ENCODE assay signal across 18 mouse cellular contexts in genomic region chr15:82532721-82533120, GRCm38 (mm10). TPM values are rescaled to one million over a fixed set of nuclear protein-coding genes. Genes with fewer than 3 reads are reported as not detected.
A peak's percentile ranks its signal among the peaks of the same experiment; 100 is the strongest.
DNase-seq lines count a peak whose midpoint lies in the region; TF ChIP-seq lines count a peak whose summit lies in the region.
"Not testable (repeated sequence)": the region's sequence is repeated elsewhere in the genome, so short reads cannot be mapped to it uniquely, and the experiment has no call there.
"Had no signal": no experiment of that assay in that cellular context is flagged by ENCODE, and none has a peak within 500 bp of the region (broad histone marks: within the 10 kb centered on the region; RNA-seq: fewer than 3 reads in every experiment).

No protein-coding gene starts in this region.

- DNase-seq in kidney, adult 2 months: peak; percentile 61
- DNase-seq in kidney, adult 9 months: peak; percentile 56
- peak; percentile 17 to 35 for DNase-seq in kidney, postnatal 36 days
- peak; percentile 91 for DNase-seq in liver, adult 2 months (ENCODE audit: extremely low read depth, low read depth, low spot score)

- not testable (repeated sequence) for H3K9ac ChIP-seq in liver, adult 2 months (ENCODE audit: low read depth, low read length)

- 66% methylated on average over 3 of the region's 3 CpGs for WGBS in kidney, adult 2 months
- 26% methylated on average over 3 of the region's 3 CpGs for WGBS in liver, adult 2 months

- H3K4me1 ChIP-seq in kidney, adult 2 months (ENCODE audit: control insufficient read depth, insufficient read depth, low read length); liver, adult 2 months (ENCODE audit: control insufficient read depth, insufficient read depth, low read length): not testable (repeated sequence)

- H3K27me3 ChIP-seq in kidney, adult 2 months (replicated peaks; ENCODE audit: control insufficient read depth, insufficient read depth, low read length); liver, adult 2 months (ENCODE audit: control insufficient read depth, insufficient read depth, low read length): not testable (repeated sequence)

- H3K36me3 ChIP-seq in kidney, adult 2 months (ENCODE audit: control insufficient read depth, insufficient read depth, low read length); liver, adult 2 months (ENCODE audit: control insufficient read depth, insufficient read depth, low read length): not testable (repeated sequence)

- not testable (repeated sequence) for TF ChIP-seq POLR2A in kidney, adult 2 months (IDR thresholded peaks at IDR 0.05; ENCODE audit: low read depth, low read length); liver, adult 2 months (IDR thresholded peaks at IDR 0.05; ENCODE audit: extremely low read depth, insufficient read depth, low read length)

- not testable (repeated sequence) for H3K79me2 ChIP-seq in liver, adult 2 months (ENCODE audit: control insufficient read depth, insufficient read depth, low read length)

- H3K4me3 ChIP-seq in kidney, adult 2 months (ENCODE audit: insufficient read depth, low read depth, low read length); liver, adult 2 months (ENCODE audit: insufficient read depth, low read depth, low read length): not testable (repeated sequence)

- TF ChIP-seq CTCF in kidney, adult 2 months (conservative IDR thresholded peaks at IDR 0.05; ENCODE audit: insufficient read depth, insufficient read length, low read depth, low read length); liver, adult 2 months (IDR thresholded peaks at IDR 0.05; ENCODE audit: low read depth, low read length): not testable (repeated sequence)

- peak overlapping the region; percentile 73; the same call in 1 of the 2 replicates for H3K27ac ChIP-seq in kidney, adult 2 months (ENCODE audit: insufficient read depth, low read depth, low read length)
- H3K27ac ChIP-seq in liver, adult 2 months (replicated peaks; ENCODE audit: insufficient read depth, low read depth, low read length): peak overlapping the region; percentile 35

RNA-seq across cellular contexts. Expression of gene Cyp2d12, which starts 22.2 kb away (rescaled TPM):
- polyA plus RNA-seq in kidney, adult 2 months (2012; rRNA removed): 54.8 and 67.6 TPM in 2 replicates
- 0.65 TPM in 1 of 2 replicates, not detected in the other for total RNA-seq in liver, adult 2 months (2014; rRNA removed)
- 0.63 and 0.65 TPM in 2 replicates for polyA plus RNA-seq in liver, adult 2 months (2012; rRNA removed)
- total RNA-seq: adrenal gland, adult 18-20 months; adrenal gland, adult 2 months; adrenal gland, adult 8-10 months; adrenal gland, postnatal 25 days; adrenal gland, postnatal 36 days; CH12.LX; ES-E14; MEL had no signal
- polyA plus RNA-seq: activated CD4-positive, CD25-positive, alpha-beta regulatory T cell, adult 4 months; adrenal gland, adult 2 months; brain, embryonic 14.5 days; C2C12; CD4-positive, CD25-positive, alpha-beta regulatory T cell, adult 4 months; G1E; Patski had no signal

Comparison
In these comparisons a context has a peak if more than half of its experiments do, and no peak if none do; other contexts are left out.
1. DNase-seq: peak in every context shown above with its lines; median percentile 91 in liver, adult 2 months; 61 in kidney, adult 2 months; 56 in kidney, adult 9 months; 26 in kidney, postnatal 36 days.
2. RNA of gene Cyp2d12, which starts 22.2 kb away (polyA plus RNA-seq): 54.8 to 67.6 TPM in kidney, adult 2 months; 0.63 to 0.65 TPM in liver, adult 2 months; every median in the first group is over 10 times any median in the second.